Comparison of ENCODE assay signal across 9 mouse cellular contexts in genomic region chr9:102722750-102723149, GRCm38 (mm10). TPM values are rescaled to one million over a fixed set of nuclear protein-coding genes. Genes with fewer than 3 reads are reported as not detected.
DNase-seq lines count a peak whose midpoint lies in the region; ATAC-seq and TF ChIP-seq lines count a peak whose summit lies in the region.
"Had no signal": no experiment of that assay in that cellular context is flagged by ENCODE, and none has a peak within 500 bp of the region (broad histone marks: within the 10 kb centered on the region; RNA-seq: fewer than 3 reads in every experiment).

No protein-coding gene starts in this region.

- WGBS in kidney, embryonic 16.5 days, result 83% methylated on average over 4 of the region's 4 CpGs
- WGBS in intestine, embryonic 14.5 days, result 84% methylated on average over 4 of the region's 4 CpGs
- WGBS in midbrain, postnatal 0 days, result 83% methylated on average over 4 of the region's 4 CpGs

- TF ChIP-seq CTCF in embryonic fibroblast, embryonic 13.5 days (IDR thresholded peaks at IDR 0.05; ENCODE audit: borderline replicate concordance, insufficient read depth, low read length), result no peak
- no peak for TF ChIP-seq CTCF in midbrain, postnatal 0 days (IDR thresholded peaks at IDR 0.05)

- peak overlapping the region; percentile 83; the same call in 1 of the 2 replicates for H3K4me2 ChIP-seq in kidney, embryonic 16.5 days (replicated peaks; ENCODE audit: low read depth, low read length)
- peak overlapping the region; percentile 89 for H3K4me2 ChIP-seq in intestine, embryonic 14.5 days (ENCODE audit: low read length)
- no peak overlapping the region for H3K4me2 ChIP-seq in midbrain, postnatal 0 days (ENCODE audit: low read depth, low read length, poor library complexity, severe bottlenecking)

- no peak for DNase-seq in kidney, postnatal 4 days
- no peak for DNase-seq in intestine, embryonic 14.5 days (ENCODE audit: low spot score)
- no peak for DNase-seq in midbrain, postnatal 0 days (ENCODE audit: low spot score)
- no peak for DNase-seq in thymus, postnatal 10 days (ENCODE audit: low spot score in 2 of 2)
- no peak for DNase-seq in embryo, embryonic 11 days
- no peak for DNase-seq in right cerebral cortex, postnatal 36 days (ENCODE audit: low spot score in 2 of 2)

- TF ChIP-seq POLR2A in embryonic fibroblast, embryonic 13.5 days (IDR thresholded peaks at IDR 0.05; ENCODE audit: low read depth, low read length), result no peak

- H3K4me1 ChIP-seq in kidney, embryonic 16.5 days (ENCODE audit: insufficient read depth, low read length), result peaks cover 87% of the 10 kb centered on the region
- H3K4me1 ChIP-seq in embryonic fibroblast, embryonic 13.5 days (ENCODE audit: control insufficient read depth, insufficient read depth, low read length), result peaks cover 27% of the 10 kb centered on the region
- peaks cover 81% of the 10 kb centered on the region for H3K4me1 ChIP-seq in intestine, embryonic 14.5 days (replicated peaks; ENCODE audit: control insufficient read depth, insufficient read depth, low read length)
- peaks cover 29% of the 10 kb centered on the region for H3K4me1 ChIP-seq in midbrain, postnatal 0 days (ENCODE audit: insufficient read depth, low read length)

- ATAC-seq in kidney, embryonic 16.5 days (ENCODE audit: low FRiP score, low TSS enrichment), result no peak
- no peak for ATAC-seq in intestine, embryonic 14.5 days (replicated peaks; ENCODE audit: low FRiP score, low TSS enrichment, low read depth)
- no peak for ATAC-seq in midbrain, postnatal 0 days (ENCODE audit: low FRiP score)

- H3K9me3 ChIP-seq in kidney, embryonic 16.5 days (ENCODE audit: low read length), result no peaks in the 10 kb centered on the region
- no peaks in the 10 kb centered on the region for H3K9me3 ChIP-seq in intestine, embryonic 14.5 days (ENCODE audit: control insufficient read depth, low read length)
- no peaks in the 10 kb centered on the region for H3K9me3 ChIP-seq in midbrain, postnatal 0 days (ENCODE audit: low read length)

- H3K4me3 ChIP-seq in kidney, embryonic 16.5 days (ENCODE audit: low read length), result no peak overlapping the region
- peak overlapping the region; percentile 85 for H3K4me3 ChIP-seq in embryonic fibroblast, embryonic 13.5 days (ENCODE audit: insufficient read depth, low read length)
- no peak overlapping the region for H3K4me3 ChIP-seq in intestine, embryonic 14.5 days (ENCODE audit: low read depth, low read length)
- H3K4me3 ChIP-seq in midbrain, postnatal 0 days (ENCODE audit: low read depth, low read length), result no peak overlapping the region

- no peak overlapping the region; the same call in 1 of the 2 replicates for H3K9ac ChIP-seq in kidney, embryonic 16.5 days (replicated peaks; ENCODE audit: low read length)
- no peak overlapping the region for H3K9ac ChIP-seq in intestine, embryonic 14.5 days (ENCODE audit: low read length)
- H3K9ac ChIP-seq in midbrain, postnatal 0 days (replicated peaks; ENCODE audit: low read length, poor library complexity, severe bottlenecking), result 0 out of 2 replicates have a peak overlapping the region, but pooled peaks have one; percentile 44

- no peaks in the 10 kb centered on the region for H3K27me3 ChIP-seq in kidney, embryonic 16.5 days (ENCODE audit: insufficient read depth, low read length)
- no peaks in the 10 kb centered on the region for H3K27me3 ChIP-seq in intestine, embryonic 14.5 days (replicated peaks; ENCODE audit: control insufficient read depth, insufficient read depth, low read length)
- no peaks in the 10 kb centered on the region for H3K27me3 ChIP-seq in midbrain, postnatal 0 days (ENCODE audit: insufficient read depth, low read length)

- peaks cover 68% of the 10 kb centered on the region for H3K36me3 ChIP-seq in kidney, embryonic 16.5 days (ENCODE audit: insufficient read depth, low read length)
- peaks cover 72% of the 10 kb centered on the region for H3K36me3 ChIP-seq in intestine, embryonic 14.5 days (ENCODE audit: control insufficient read depth, insufficient read depth, low read length)
- H3K36me3 ChIP-seq in midbrain, postnatal 0 days (ENCODE audit: insufficient read depth, low read length), result peaks cover 46% of the 10 kb centered on the region
- H3K36me3 ChIP-seq: G1E had no signal

- H3K27ac ChIP-seq in kidney, embryonic 16.5 days (ENCODE audit: low read length), result peak overlapping the region; percentile 61; the same call in 1 of the 2 replicates
- H3K27ac ChIP-seq in embryonic fibroblast, embryonic 13.5 days (ENCODE audit: insufficient read depth, low read length), result peak overlapping the region; percentile 96
- H3K27ac ChIP-seq in intestine, embryonic 14.5 days (ENCODE audit: low read depth), result no peak overlapping the region
- no peak overlapping the region for H3K27ac ChIP-seq in midbrain, postnatal 0 days (ENCODE audit: low read depth, low read length)

RNA-seq across cellular contexts. Expression of gene Amotl2, which starts 6.3 kb away (rescaled TPM):
- polyA plus RNA-seq in kidney, embryonic 16.5 days (2015; fragmentation: Nextera tagmentation; extraction: Ambion mirVana), result 40.9 and 41.5 TPM in 2 replicates
- polyA plus RNA-seq in embryonic fibroblast, embryonic 13.5 days (2011; ENCODE audit: insufficient read length, low read depth, missing spikeins), result 135 and 188 TPM in 2 replicates
- 29.3 and 33.6 TPM in 2 replicates for polyA plus RNA-seq in intestine, embryonic 14.5 days (2014; fragmentation: Nextera tagmentation; extraction: Ambion mirVana)
- total RNA-seq in midbrain, postnatal 0 days (2014; rRNA removed), result 125 and 129 TPM in 2 replicates
- 31.5 and 32.5 TPM in 2 replicates for polyA plus RNA-seq in midbrain, postnatal 0 days (2015; fragmentation: Nextera tagmentation; extraction: Ambion mirVana)
- polyA plus RNA-seq: G1E had no signal

Comparison
In these comparisons a context has a peak if more than half of its experiments do, and no peak if none do; other contexts are left out.
1. H3K27ac ChIP-seq: peak in kidney, embryonic 16.5 days (single experiment) and embryonic fibroblast, embryonic 13.5 days (single experiment); none in intestine, embryonic 14.5 days (single experiment) and midbrain, postnatal 0 days (single experiment).